Comparison of ENCODE assay signal across 11 mouse cellular contexts in the genomic region with DNA sequence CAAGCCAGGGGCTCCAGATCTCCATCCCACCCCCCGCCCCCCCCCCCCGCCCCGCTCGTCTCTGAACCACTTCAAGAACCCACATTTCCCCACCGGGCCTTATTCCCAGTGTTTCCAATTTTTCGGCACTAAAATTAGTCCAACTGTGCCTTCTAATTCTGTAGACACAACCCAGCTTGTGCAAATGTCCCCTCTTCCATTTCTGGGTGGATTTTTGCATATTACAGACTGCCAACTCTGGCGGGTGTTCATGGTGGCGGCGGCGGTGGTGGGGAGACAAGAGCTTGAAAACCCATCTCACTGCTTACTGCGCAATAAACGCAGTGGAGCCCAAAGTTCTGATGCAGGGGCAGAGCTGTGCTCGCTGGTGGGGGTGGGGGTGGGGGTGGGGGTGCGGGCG. TPM values are rescaled to one million over a fixed set of nuclear protein-coding genes. Genes with fewer than 3 reads are reported as not detected.
DNase-seq lines count a peak whose midpoint lies in the region.
"Had no signal": no experiment of that assay in that cellular context is flagged by ENCODE, and none has a peak within 500 bp of the region (broad histone marks: within the 10 kb centered on the region; RNA-seq: fewer than 3 reads in every experiment).

No protein-coding gene starts in this region.

- intact Hi-C loops in left cerebral cortex, postnatal 4 days (cut with DNase I), result no loop called here
- intact Hi-C loops in left cerebral cortex, postnatal 36 days (cut with DNase I), result no loop called here

- DNase-seq in left cerebral cortex, adult 11 months (ENCODE audit: low spot score), result peak; percentile 19
- no peak for DNase-seq in left cerebral cortex, postnatal 4 days
- peak; percentile 49 to 74 for DNase-seq in frontal cortex, postnatal 36 days (ENCODE audit: low spot score in 2 of 2)
- DNase-seq in left cerebral cortex, postnatal 36 days (ENCODE audit: low spot score in 2 of 2), result peak; percentile 70 to 76
- peak; percentile 46 to 72 for DNase-seq in right cerebral cortex, postnatal 36 days (ENCODE audit: low spot score in 2 of 2)
- DNase-seq in cerebellum, postnatal 25 days, result no peak
- DNase-seq in adrenal gland, adult 2 months, result no peak
- DNase-seq in spleen, postnatal 4 days (ENCODE audit: low spot score in 2 of 2), result no peak
- DNase-seq: cerebellum, adult 9-11 months; heart, postnatal 10 days; liver had no signal

RNA-seq across cellular contexts. Expression of a gene that starts 27.8 kb away (rescaled TPM):
- total RNA-seq in left cerebral cortex, postnatal 4 days (2021), result 100 to 1,000 TPM in 1 of 2 experiments, 10 to 100 TPM in 1; 95.9 to 105 TPM
- 100 to 1,000 TPM in 1 of 2 experiments, 10 to 100 TPM in 1; 92.1 to 129 TPM for total RNA-seq in left cerebral cortex, postnatal 36 days (2021)
- total RNA-seq in adrenal gland, adult 2 months (2021), result 10 to 100 TPM; 31.5 to 34.3 TPM
- 14.1 and 17.0 TPM in 2 replicates for polyA plus RNA-seq in adrenal gland, adult 2 months (2012; rRNA removed)

Comparison
In these comparisons a context has a peak if more than half of its experiments do, and no peak if none do; other contexts are left out.
1. DNase-seq: peak in left cerebral cortex, adult 11 months (single experiment), frontal cortex, postnatal 36 days (2 of 2), left cerebral cortex, postnatal 36 days (2 of 2) and right cerebral cortex, postnatal 36 days (2 of 2); none in left cerebral cortex, postnatal 4 days (single experiment), cerebellum, postnatal 25 days (0 of 2), adrenal gland, adult 2 months (single experiment) and spleen, postnatal 4 days (0 of 2).